Mouse (Mus musculus) left cerebral cortex, adult 8-10 months (tissue): ENCODE data around the gene Il4. TPM values are rescaled to one million over a fixed set of nuclear protein-coding genes. Genes with fewer than 3 reads are reported as not detected.

Experiments used
- DNase-seq, 2 experiments: peaks; one replicate each; pipeline ENCODE4 v3.0.0; 2022; ENCODE audit warnings: low spot score in 2 of 2
- total RNA-seq, 4 experiments: library from RNA; stranded (reverse); gene quantifications; 2 replicates each; pipeline ENCODE4 v1.2.4; 2022

The Il4 gene
- total RNA-seq, 4 experiments from 2014 or later, result 0.67 TPM; not detected in 3

DNA sequence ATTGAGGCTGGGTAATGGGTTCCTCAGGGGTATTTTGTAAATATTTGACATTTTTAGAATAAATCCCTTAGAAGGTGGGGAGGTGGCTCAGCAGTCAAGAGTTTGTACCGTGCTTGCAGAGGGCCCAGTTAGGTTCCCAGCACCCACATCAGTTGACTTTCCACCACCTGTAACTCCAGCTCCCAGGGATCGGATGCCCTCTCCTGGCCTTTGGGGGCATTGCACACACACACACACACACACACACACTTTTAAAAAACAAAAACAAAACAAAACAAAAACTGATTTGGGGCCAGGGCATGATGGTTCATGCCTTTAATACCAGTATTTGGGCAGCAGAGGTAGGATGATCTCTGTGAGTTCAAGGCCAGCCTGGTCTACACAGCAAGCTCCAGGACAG is 5.7 kb upstream of the Il4 start:
- DNase-seq, result no peak

DNA sequence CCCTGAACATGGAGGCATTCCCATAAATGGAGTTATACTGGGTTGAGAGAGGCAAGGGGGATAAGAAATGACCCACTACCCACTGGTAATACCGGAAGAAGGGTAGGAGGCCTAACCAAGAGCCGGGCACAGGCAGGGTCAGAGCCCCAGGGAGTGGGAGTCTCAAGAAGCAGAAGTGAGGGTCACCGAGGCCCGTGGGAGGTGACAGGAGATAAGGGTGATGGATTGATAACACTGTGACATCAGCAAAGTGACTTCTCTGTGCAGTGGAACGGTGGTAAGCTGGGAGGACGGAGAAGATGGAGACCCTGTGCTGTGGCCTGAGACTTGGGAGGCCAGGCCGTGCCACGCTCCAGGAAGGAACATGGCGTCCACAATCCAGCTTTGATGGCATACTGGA is 5.1 kb upstream of the Il4 start:
- DNase-seq, result no peak

DNA sequence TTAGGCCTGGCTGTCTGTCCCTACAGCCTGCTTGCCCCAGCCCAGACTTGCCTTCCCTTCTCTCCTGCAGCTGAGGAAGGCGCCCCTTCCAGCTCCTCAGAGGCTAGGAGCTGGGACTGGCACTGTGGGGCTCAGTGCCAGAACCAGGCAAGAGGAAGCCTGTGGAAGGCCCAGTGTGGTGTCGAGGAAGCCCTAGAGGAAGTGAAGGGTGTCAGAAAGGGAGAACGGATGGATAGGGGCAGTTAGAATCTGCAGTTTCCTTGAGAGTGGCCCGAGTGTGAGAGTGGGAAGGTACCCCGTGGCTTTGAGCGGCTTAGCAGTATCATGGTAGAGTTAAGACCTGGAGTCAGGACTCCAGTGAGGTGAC is 4.0 kb upstream of the Il4 start:
- no peak for DNase-seq

DNA sequence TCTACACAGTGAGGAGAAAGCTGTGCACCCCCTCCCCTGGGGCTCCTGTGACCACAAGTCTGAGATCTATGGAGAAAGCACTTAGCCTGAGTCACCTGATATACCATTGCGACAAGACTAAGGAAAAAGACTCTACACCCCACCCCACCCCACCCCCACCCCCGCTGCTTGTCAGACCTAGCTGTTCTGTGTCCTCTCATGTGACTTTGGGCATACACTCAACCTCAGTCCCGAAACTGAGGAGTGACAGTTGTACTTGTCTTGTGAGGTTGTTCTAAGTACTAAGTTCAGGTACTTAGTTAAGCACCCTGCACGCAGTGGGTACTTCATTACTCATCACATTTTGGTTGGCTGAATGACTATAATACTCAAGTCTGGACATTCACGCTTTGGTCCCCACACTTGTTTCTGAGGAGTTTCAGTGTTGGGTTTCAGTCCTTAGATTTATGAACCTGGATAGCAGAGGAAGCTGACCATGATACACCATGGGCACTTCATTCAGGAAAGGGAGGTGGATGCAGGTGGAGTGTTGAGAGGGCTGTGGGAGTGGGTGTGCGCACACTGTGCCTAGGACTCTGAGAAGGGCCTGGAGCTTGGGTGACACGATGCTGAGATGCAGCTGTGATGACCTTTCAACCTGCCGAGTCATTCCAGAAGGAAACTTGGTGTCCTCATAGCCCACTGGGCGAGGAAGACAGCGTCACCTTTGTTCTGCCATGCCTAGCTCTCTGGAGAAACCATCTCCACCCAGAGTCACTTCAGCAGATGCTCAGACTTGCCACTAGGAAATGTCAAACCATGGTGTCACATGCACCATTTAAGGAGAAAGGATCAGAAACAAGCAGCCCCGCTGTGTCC is 3.3 kb upstream of the Il4 start:
- no peak for DNase-seq

DNA sequence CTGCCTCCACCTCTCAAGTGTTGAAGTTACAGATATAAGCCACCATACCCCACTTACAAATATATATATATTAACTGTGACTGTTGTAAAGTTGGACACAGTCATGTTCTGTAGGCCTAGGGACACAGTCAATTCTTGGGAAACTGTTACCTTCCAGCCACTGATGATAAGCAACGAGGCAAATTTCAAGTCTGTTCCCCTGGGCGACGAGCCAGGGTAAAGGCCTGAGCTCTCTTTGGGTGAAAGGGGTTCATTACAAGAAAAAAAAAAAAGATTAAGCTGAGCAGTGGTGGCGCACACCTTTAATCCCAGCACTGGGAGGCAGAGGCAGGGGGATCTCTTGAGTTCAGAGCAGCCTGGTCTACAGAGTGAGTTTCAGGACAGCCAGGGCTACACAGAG is 1.6 kb upstream of the Il4 start:
- DNase-seq, result no peak

DNA sequence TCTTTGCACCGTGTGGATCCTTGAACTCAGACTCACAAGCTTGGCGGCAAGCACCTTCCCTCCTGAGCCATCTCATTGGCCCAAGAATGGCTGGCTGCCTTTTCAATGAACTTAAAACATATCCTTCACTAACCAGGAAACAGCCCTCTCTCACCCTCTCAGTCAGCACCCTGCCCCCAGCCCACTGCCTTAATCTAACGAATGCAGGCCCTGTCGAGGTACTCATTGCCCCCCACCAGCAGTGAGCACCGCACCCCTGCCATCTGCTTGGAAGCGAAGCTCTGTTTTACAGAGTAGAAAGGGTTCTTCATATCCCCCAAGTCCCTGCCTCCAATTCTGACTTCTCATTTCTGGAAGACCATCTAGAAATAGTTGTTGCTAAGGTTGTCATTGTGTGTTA is 959 bp upstream of the Il4 start:
- no peak for DNase-seq

DNA sequence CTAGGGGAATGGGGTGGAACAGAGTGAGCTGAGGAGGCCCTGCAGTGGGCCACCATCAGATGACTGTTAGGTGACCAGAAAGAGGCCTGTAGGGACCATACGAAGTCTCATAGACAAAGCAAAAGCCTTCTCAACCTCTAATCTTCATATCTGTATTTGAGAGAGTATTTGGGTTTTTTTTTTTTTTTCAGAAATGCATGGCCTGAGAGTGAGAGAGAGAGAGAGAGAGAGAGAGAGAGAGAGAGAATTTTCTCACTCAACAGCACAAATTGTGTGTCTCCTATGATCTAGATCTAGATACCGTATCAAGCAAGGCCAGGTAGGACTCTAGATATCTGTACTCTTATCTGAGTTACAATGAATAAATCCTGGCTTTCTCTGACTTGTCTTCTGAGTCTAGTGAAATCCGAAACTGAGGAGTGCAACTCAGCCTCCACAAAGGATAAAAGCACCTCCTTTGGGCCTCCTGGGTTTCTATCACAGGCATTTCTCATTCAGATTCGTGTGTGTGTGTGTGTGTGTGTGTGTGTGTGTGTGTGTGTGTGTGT is 833 bp downstream of the Il4 start:
- DNase-seq, result no peak

DNA sequence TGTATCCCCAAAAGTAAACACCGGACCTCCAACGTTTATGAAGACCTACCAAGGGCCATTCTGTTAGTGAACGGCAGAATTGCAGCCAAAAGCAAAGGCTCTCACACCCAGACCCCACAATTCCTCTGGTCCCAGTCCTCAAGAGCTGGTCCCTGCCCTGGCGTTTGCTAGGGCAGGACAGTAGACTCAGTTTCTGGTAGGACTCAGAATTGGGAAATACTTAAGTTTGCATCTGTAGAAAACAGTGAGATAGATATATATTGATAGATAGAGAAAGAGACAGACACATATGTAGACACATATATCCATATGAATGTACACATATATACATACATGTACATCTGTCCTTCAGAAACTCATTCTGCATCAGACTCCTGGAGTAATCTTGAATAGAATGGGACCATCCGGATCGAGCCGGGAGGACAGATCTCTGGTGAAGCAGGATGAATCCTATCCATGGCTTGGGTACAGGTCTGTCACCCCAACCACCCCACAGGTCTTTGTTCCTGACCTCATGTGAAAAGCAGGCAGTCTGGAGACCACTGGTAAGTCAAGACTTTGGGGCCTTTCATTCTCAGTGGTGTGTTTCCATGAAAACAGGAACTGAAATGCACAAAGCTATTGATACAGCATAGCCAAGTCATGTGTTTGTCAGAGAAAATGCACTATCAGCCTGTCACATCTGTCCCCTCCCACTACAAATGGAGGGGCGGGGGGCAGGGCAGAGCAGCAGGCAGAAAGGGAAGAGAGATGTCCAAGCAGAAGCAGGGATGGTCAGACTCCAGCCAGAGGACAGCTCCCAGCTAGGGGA is 1.5 kb downstream of the Il4 start:
- no peak for DNase-seq

DNA sequence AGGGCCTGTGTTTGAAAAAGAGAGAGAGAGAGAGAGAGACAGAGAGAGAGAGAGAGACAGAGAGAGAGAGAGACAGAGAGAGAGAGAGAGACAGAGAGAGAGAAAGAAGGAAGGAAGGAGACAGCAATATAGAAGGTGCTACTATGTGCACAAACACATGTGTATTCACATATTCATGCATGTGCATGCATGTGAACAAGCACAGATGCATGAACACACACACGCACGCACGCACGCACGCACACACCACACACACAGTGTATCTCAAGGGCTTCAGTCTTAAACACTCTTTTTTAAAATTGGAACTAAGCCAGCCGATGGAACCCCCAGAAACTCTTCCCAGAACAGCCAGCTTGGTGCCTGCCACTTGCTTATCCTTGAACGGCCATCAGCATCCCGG is 2.9 kb downstream of the Il4 start:
- no peak for DNase-seq

DNA sequence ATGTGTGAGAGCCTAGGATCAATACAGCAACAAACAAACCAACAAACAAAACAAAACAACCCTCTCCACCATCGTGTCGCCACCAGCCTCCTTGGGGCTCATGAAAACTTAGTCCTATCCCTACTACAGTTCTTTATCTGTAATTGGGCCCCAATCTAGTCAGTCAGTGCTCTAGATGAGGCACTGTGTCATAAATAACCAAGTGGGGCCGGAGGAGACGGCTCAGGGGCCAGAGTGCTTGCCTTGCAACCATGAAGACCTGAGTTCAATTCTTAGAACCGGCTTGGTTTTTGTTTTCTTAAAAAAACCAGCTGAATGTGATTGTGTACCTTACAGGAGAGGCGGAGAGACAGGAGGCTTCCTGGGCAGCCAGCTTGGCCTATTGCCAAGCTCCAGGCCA is 3.3 kb downstream of the Il4 start:
- no peak for DNase-seq

DNA sequence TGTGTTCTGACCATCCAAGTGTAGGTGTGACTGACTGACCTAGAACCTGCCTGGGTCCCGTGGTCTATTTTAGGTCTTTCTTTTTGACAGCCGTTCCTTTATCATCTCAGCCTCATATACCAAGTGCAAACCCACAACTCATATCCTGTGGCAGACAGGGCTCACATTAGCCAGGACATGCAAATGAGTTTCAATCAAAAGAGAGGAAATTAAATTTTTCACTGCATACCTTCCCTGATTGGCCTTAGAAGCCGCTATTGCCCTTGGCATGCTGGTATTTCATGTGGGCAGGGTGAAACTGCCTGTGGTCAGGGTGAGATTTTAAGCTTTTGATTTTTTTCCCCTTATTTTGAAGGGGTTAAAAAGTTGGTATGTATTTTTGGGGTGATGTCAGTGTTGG is 8.8 kb downstream of the Il4 start:
- DNase-seq, result no peak

DNA sequence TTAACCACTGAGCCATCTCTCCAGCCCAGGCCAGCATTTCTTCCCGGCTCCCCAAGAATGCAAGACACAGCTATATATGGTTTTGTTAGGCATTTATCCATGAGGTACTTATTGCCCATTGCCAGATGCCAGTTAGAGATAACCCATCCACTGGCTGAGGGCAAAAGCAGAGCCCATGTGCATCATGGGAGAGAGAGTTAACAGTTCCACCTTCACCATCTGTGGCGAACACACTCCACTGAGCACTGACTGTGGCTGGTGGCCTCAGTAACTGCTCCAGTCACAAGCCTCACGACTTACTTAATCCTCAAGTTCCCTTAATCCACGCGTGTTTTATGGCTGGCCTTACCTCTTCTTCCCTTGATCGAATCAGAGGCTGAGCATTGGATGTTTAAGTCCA is 9.2 kb downstream of the Il4 start:
- no peak for DNase-seq

DNA sequence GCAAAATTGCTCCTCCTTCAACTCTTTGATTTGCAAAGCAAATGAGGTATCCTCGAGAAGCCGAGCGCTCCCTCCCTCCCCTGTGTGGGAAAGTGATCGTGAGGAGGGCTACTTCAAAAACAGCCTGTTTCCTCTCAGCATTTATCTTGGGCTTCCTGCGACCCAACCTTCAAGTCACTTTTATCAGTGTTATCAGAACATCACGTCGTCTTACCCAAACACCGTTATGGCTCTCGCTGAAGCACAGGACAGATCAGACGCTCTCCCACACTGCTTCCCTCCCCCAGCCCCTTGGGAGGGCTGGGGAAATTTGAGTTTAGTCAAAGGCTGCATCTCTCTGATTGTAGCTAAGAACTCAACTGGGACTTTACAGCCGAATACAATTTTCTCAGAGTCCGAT is 12.9 kb downstream of the Il4 start:
- no peak for DNase-seq

DNA sequence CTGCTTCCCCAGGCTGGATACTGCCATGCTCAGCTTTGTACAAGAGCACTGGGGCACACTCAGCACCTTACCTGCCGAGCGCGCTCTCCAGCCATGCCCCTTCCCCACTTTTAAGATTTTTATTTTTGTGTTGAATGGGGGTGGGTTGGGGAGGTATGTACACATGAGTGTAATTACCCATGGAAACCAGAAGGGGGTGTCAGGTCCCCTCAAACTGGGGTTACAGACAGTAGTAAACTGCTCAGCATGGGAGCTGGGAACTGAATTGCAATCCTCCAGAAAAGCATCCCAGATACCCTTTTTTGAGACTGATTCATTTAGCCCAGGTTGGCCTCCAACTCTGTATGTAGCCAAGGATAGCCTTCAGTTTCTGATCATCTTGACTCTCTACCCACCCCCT is 13.5 kb downstream of the Il4 start:
- no peak for DNase-seq

DNA sequence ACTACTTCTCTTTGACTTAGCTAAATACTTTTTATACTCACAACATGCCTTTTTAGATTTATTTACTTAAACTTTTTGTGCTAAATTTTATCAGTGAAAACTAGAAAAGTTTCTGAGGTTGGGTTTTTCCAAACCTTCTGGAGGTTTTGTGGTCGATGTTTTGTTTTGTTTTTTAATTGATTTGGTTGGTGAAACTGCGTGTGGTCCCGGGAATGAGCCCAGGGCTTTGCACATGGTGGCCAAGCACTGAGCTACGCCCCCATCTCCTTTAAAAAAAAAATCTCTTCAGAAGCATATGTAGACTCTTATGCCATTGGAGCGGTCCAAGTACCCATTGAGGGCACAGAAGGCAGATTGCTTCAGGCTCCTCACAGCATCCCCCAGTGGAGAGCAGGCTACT is 27.4 kb downstream of the Il4 start:
- no peak for DNase-seq

DNA sequence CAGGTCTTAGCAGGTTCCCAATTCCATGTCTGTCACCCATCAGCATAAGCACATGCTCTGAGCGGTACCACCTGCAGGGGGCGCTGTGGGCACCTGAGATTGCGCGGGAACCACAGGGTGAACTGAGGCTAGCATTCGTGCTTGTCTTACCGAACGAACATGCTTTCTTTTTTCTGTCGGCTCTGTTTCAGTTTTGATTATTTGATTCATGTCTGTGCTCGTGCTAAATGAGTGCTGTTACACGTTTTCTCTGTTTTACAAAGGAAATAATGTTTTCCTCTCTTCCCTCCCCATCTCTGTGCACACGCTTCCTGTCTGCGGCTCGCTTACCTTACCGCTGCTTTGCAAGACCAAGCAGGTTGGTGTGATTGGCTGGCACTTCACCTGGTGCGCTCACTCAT is 28.1 kb downstream of the Il4 start:
- DNase-seq, result no peak

DNA sequence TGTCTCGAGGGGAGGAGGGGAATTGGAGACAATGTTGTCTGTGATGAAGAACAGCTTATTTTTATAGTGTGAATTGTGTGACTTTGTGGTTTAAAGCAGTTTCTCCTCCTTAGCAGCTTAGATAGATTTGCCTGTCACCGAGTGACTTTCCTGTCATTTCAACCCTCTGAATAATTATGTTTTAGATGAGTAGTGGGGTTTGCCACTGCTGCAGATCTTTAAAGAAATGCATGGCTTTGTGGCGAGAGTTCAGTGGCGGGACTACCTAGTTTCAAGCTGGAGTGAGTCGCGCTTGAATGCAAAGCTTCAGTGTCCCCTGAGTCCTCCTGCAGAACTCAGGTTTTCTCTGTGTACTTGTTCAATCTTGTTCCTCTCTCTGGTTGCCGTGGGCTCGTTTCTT is 30.2 kb downstream of the Il4 start:
- DNase-seq, result no peak

DNA sequence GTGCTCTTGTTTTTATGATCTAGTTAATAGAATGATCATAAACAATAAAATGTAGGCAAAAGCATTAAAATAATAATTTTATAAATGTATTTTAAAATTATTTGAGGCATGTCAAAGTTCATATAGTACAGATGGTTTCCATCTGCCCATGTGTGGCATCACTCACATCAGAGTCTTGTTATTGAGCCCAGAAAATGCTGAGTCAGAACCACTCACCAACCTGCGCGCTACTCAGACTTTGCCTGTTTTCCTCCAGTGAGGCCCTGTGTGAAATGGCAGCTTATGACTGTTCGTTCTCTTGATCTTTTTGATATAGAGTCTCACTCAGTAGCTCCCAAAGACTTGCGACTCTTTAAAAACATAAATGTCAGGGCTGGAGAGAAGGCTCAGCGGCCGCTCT is 33.0 kb downstream of the Il4 start:
- DNase-seq, result no peak

DNA sequence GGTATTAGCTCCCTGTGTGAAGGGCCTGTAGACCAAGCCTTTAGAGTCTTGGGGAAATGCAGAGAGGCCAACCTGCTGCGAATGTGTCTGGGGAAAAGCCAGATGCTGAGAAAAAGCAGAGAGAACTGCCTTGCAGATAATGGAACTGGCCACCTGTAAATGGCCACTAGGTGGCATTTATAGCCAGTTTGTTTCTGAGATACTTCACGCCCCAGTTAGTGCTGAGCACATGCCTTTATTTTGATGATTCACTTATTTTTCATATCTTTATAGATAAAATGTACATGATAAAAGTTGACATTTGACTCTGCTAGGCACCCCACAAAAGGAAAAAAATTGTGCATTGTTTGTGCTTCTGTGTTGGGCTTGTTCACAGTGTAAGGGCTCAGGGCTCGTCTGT is 33.6 kb downstream of the Il4 start:
- no peak for DNase-seq

DNA sequence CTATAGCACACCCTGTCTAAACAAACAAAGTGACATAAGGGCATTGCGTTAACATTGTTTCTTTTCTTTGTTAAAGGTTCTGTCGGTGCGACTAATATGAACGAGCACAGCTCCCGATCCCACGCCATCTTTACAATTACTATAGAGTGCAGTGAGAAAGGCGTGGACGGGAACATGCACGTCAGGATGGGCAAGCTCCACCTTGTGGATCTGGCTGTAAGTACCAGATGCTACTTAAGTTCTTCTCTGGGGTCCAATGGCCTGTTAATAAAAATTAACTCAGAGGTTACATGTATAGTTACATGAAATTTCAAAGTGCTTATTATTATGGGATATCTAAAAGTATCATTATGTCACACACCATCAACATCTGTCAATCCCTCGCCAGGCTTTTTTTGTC is 35.3 kb downstream of the Il4 start:
- DNase-seq, result no peak

DNA sequence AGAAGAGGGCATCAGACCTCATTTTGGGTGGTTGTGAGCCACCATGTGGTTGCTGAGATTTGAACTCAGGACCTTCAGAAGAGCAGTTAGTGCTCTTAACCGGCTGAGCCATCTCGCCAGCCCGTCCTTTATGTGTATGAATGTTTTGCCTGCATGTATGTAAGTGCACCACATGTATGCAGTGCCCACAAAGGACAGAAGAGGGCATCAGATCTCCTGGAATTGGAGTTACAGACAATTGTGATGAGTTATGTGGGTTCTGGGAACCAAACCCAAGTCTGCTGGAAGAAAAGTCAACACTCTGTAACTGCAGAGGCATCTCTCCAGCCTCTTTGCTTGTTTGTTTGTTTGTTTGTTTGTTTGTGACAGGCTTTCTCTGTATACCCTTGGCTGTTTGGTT is 37.9 kb downstream of the Il4 start:
- DNase-seq, result no peak

DNA sequence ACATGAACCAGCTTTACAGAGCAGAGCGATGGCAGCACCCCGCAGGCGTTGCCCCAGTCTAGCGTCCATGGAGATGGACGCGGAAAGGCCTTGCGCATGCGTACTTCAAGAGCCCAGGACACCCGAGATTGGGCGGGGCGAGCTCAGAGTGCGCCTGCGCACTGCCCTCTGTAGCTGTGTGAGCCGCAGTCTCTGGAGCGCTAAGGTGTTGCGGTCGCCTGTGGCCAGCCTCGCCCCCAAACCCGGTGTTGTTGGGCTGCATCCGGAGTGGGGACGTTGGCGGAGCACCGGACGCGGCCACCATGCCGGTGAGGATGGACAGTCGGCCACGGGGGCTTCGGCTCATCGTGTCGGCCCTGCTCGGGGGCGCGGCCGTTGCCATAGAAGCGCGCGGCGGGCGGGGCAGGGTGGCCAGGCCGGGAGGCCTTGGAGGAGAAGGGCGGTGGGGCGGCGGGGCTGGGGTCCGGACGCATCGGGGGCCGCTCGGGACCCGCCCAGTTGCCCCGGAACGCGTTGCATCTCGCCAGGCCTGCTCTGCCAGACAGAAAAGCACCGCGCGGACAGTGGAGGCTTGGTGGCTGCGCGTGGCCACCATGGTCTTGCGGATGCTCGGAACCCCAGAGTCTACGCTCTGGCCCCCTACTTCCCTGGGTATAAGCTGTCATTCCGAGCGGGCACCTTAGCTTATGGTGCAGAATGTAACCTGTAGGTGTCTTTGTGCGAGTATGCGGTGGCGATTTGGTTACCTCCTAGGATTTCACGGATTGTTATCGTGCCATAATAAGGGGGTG is 51.0 kb downstream of the Il4 start, which contains the start of gene Kif3a:
Gene Kif3a, plus strand, starts transcription at position 156 of the 791 bp plus-strand sequence.
- DNase-seq, result peak; percentile 87 to 92
